Mouse (Mus musculus): Measurements from ENCODE around the gene Mfap1b.
"Not testable (repeated sequence)": the region's sequence is repeated elsewhere in the genome, so short reads cannot be mapped to it uniquely, and the experiment has no call there.

GRCm38 (mm10) chr2:121522830-121523229, 49.0 kb upstream of the Mfap1b start:
- TF ChIP-seq CHD2 (IDR thresholded peaks at IDR 0.05; ENCODE audit: low read depth, low read length); MAFK (IDR thresholded peaks at IDR 0.05; ENCODE audit: insufficient read depth, low read depth, low read length); HCFC1 (IDR thresholded peaks at IDR 0.05; ENCODE audit: borderline replicate concordance, insufficient read depth, low read length); ZC3H11A (IDR thresholded peaks at IDR 0.05; ENCODE audit: borderline replicate concordance, low read depth, low read length): not testable (repeated sequence)
